Mouse (Mus musculus): ENCODE measurements around the gene Saysd1. TPM values are rescaled to one million over a fixed set of nuclear protein-coding genes. Genes with fewer than 3 reads are reported as not detected.

Saysd1 gene
- total and polyA plus RNA-seq, 3 experiments = 5.3 to 6.6 (median 5.9) TPM

- Histone ChIP-seq H3K27me3 (replicated peaks) (peaks cover 2% of the 10 kb centered on the region), H3K9ac (ENCODE audit: insufficient read depth, low read depth) (no peak overlapping the region), H3K79me2 (replicated peaks; ENCODE audit: control insufficient read depth, extremely low read depth, insufficient read depth, poor library complexity, severe bottlenecking) (no peaks in the 10 kb centered on the region), H3K9me3 (replicated peaks; ENCODE audit: low read length) (no peaks in the 10 kb centered on the region), H3K4me2 (ENCODE audit: insufficient read depth, low read depth, poor library complexity, severe bottlenecking) (no peak overlapping the region), H3K27ac (ENCODE audit: insufficient read depth, low read depth) (no peak overlapping the region), H3K4me3 (replicated peaks in 1 of 3; ENCODE audit: low read depth in 2 of 3, low read length in 2 of 3, poor library complexity in 1 of 3) (no peak overlapping the region), H3K36me3 (replicated peaks in 1 of 2; ENCODE audit: control insufficient read depth in 1 of 2, insufficient read depth in 1 of 2, low read length in 1 of 2) (no peaks in the 10 kb centered on the region), H3K4me1 (ENCODE audit: control insufficient read depth in 1 of 2, insufficient read depth in 2 of 2) (peaks cover 0 to 3% of the 10 kb centered on the region in 2 experiments; a peak in 1 of 4 replicates)
- no peak for TF ChIP-seq RCOR1 (conservative IDR thresholded peaks at IDR 0.05; ENCODE audit: low read depth, low read length)
- TF ChIP-seq HCFC1 (IDR thresholded peaks at IDR 0.05; ENCODE audit: low read depth, low read length) = no peak
- TF ChIP-seq MAFK (IDR thresholded peaks at IDR 0.05; ENCODE audit: insufficient replicate concordance, low read length) = no peak
- no peak for TF ChIP-seq USF2 (conservative IDR thresholded peaks at IDR 0.05; ENCODE audit: low read depth, low read length)
- no peak for TF ChIP-seq ZNF384 (IDR thresholded peaks at IDR 0.05; ENCODE audit: low read depth, low read length)
- no peak for TF ChIP-seq TCF12 (IDR thresholded peaks at IDR 0.05; ENCODE audit: low read depth, low read length)
- no peak for TF ChIP-seq NELFE (IDR thresholded peaks at IDR 0.05; ENCODE audit: low read depth, low read length)
- no peak for TF ChIP-seq ZC3H11A (IDR thresholded peaks at IDR 0.05; ENCODE audit: low read depth, low read length)
- no peak for TF ChIP-seq ETS1 (conservative IDR thresholded peaks at IDR 0.05; ENCODE audit: low read depth, low read length)
- TF ChIP-seq ELF1 (IDR thresholded peaks at IDR 0.05; ENCODE audit: low read depth, low read length) = no peak
- TF ChIP-seq E2F4 (IDR thresholded peaks at IDR 0.05; ENCODE audit: insufficient replicate concordance, low read depth, low read length) = no peak
- no peak for TF ChIP-seq CTCF (conservative IDR thresholded peaks at IDR 0.05 in 1 of 2, IDR thresholded peaks at IDR 0.05 in 1 of 2; ENCODE audit: low read depth in 2 of 2, low read length in 2 of 2)
- no peak for TF ChIP-seq BHLHE40 (IDR thresholded peaks at IDR 0.05; ENCODE audit: low read depth, low read length)
- no peak for TF ChIP-seq CHD1 (IDR thresholded peaks at IDR 0.05; ENCODE audit: low read depth, low read length)
- TF ChIP-seq MXI1 (IDR thresholded peaks at IDR 0.05; ENCODE audit: low read depth, low read length) = no peak
- TF ChIP-seq TBP (conservative IDR thresholded peaks at IDR 0.05; ENCODE audit: low read depth, low read length) = no peak
- TF ChIP-seq MYC (IDR thresholded peaks at IDR 0.05; ENCODE audit: low read depth, low read length) = no peak
- TF ChIP-seq NRF1 (IDR thresholded peaks at IDR 0.05; ENCODE audit: low read depth, low read length) = no peak
- no peak for TF ChIP-seq SIN3A (IDR thresholded peaks at IDR 0.05; ENCODE audit: low read length)
- no peak for TF ChIP-seq CHD2 (IDR thresholded peaks at IDR 0.05; ENCODE audit: low read length)
- no peak for DNase-seq (ENCODE audit: extremely low read depth)
- in situ Hi-C loops (cut with MboI; ENCODE audit: low pct_ligation_motif_present, low pct_unique_long_range_greater_than_20kb, low sequenced_read_pairs) = no loop called here
- dilution Hi-C loops (cut with MboI; ENCODE audit: extremely low pct_ligation_motif_present, extremely low pct_unique_long_range_greater_than_20kb, low sequenced_read_pairs) = no loop called here
Observed at GRCm38 (mm10) chr14:20110945-20111344, 27.4 kb downstream of the Saysd1 start.

GRCm38 (mm10) chr14:20106271-20106670, 32.1 kb downstream of the Saysd1 start:
- no peak overlapping the region for H3K27ac ChIP-seq (ENCODE audit: insufficient read depth, low read depth)
- no peaks in the 10 kb centered on the region for H3K79me2 ChIP-seq (replicated peaks; ENCODE audit: control insufficient read depth, extremely low read depth, insufficient read depth, poor library complexity, severe bottlenecking)
- H3K4me1 ChIP-seq (ENCODE audit: control insufficient read depth in 1 of 2, insufficient read depth in 2 of 2) = peaks cover 0 to 3% of the 10 kb centered on the region in 2 experiments; a peak in 1 of 4 replicates
- dilution Hi-C loops (cut with MboI; ENCODE audit: extremely low pct_ligation_motif_present, extremely low pct_unique_long_range_greater_than_20kb, low sequenced_read_pairs) = no loop called here
- H3K4me2 ChIP-seq (ENCODE audit: insufficient read depth, low read depth, poor library complexity, severe bottlenecking) = no peak overlapping the region
- no peaks in the 10 kb centered on the region for H3K36me3 ChIP-seq (replicated peaks in 1 of 2; ENCODE audit: control insufficient read depth in 1 of 2, insufficient read depth in 1 of 2, low read length in 1 of 2)
- no peak overlapping the region for H3K4me3 ChIP-seq (replicated peaks in 1 of 3; ENCODE audit: low read depth in 2 of 3, low read length in 2 of 3, poor library complexity in 1 of 3)
- H3K27me3 ChIP-seq (replicated peaks) = no peaks in the 10 kb centered on the region
- no peak for DNase-seq (ENCODE audit: extremely low read depth)
- TF ChIP-seq JUN (IDR thresholded peaks at IDR 0.05; ENCODE audit: insufficient read depth, low read depth, low read length) (no peak), ZMIZ1 (IDR thresholded peaks at IDR 0.05; ENCODE audit: low read depth, low read length) (no peak), CTCF (conservative IDR thresholded peaks at IDR 0.05 in 1 of 2, IDR thresholded peaks at IDR 0.05 in 1 of 2; ENCODE audit: low read depth in 2 of 2, low read length in 2 of 2) (no peak), MXI1 (IDR thresholded peaks at IDR 0.05; ENCODE audit: low read depth, low read length) (no peak), ZKSCAN1 (IDR thresholded peaks at IDR 0.05; ENCODE audit: borderline replicate concordance, low read depth, low read length) (no peak), KAT2A (IDR thresholded peaks at IDR 0.05; ENCODE audit: insufficient replicate concordance, low read length) (no peak), MAFK (IDR thresholded peaks at IDR 0.05; ENCODE audit: insufficient replicate concordance, low read length) (no peak), EP300 (IDR thresholded peaks at IDR 0.05; ENCODE audit: low read length) (no peak), BHLHE40 (IDR thresholded peaks at IDR 0.05; ENCODE audit: low read depth, low read length) (no peak), USF2 (conservative IDR thresholded peaks at IDR 0.05; ENCODE audit: low read depth, low read length) (no peak), IRF4 (IDR thresholded peaks at IDR 0.05; ENCODE audit: low read depth, low read length) (no peak), CHD1 (IDR thresholded peaks at IDR 0.05; ENCODE audit: low read depth, low read length) (no peak)
- H3K9me3 ChIP-seq (replicated peaks; ENCODE audit: low read length) = no peaks in the 10 kb centered on the region
- in situ Hi-C loops (cut with MboI; ENCODE audit: low pct_ligation_motif_present, low pct_unique_long_range_greater_than_20kb, low sequenced_read_pairs) = no loop called here
- H3K9ac ChIP-seq (ENCODE audit: insufficient read depth, low read depth) = no peak overlapping the region

Measured in CH12.LX (cell line).